Comparison of ENCODE assay signal across 9 mouse cellular contexts in genomic region chr19:38042261-38042722, GRCm38 (mm10). TPM values are rescaled to one million over a fixed set of nuclear protein-coding genes. Genes with fewer than 3 reads are reported as not detected.
DNase-seq lines count a peak whose midpoint lies in the region; ATAC-seq and TF ChIP-seq lines count a peak whose summit lies in the region.
"Had no signal": no experiment of that assay in that cellular context is flagged by ENCODE, and none has a peak within 500 bp of the region (broad histone marks: within the 10 kb centered on the region; RNA-seq: fewer than 3 reads in every experiment).

No protein-coding gene starts in this region.

- TF ChIP-seq POLR2A in small intestine, adult 2 months (IDR thresholded peaks at IDR 0.05; ENCODE audit: low read depth, low read length) = no peak

- 2% methylated on average over 5 of the region's 5 CpGs for WGBS in heart, postnatal 0 days
- WGBS in small intestine, adult 2 months = 3% methylated on average over 5 of the region's 5 CpGs

- TF ChIP-seq CTCF in heart, postnatal 0 days (IDR thresholded peaks at IDR 0.05; ENCODE audit: low read depth) = no peak
- TF ChIP-seq CTCF in small intestine, adult 2 months (IDR thresholded peaks at IDR 0.05; ENCODE audit: extremely low read depth, insufficient read length, insufficient replicate concordance, low read depth, low read length) = no peak

- ATAC-seq in common myeloid progenitor, adult 5-6 weeks (replicated peaks; ENCODE audit: low read depth, poor library complexity, severe bottlenecking) = peak; percentile 67
- ATAC-seq in heart, postnatal 0 days (ENCODE audit: insufficient read depth, low read depth) = peak; percentile 29; the same call in 1 of the 2 replicates
- no peak for ATAC-seq in frontal cortex, adult (ENCODE audit: low TSS enrichment)

- H3K27ac ChIP-seq in heart, postnatal 0 days (ENCODE audit: low read depth) = peak overlapping the region; percentile 54
- H3K27ac ChIP-seq in small intestine, adult 2 months (ENCODE audit: insufficient read depth, low read depth, low read length) = peak overlapping the region; percentile 24

- peak overlapping the region; percentile 78 for H3K4me2 ChIP-seq in heart, postnatal 0 days (ENCODE audit: low read depth, low read length)

- TF ChIP-seq EP300 in heart, postnatal 0 days (IDR thresholded peaks at IDR 0.05; ENCODE audit: low read depth) = no peak

- peak; percentile 24 for DNase-seq in gastrocnemius, postnatal 10 days
- DNase-seq in gastrocnemius, adult 18-20 months (ENCODE audit: low spot score) = no peak
- no peak for DNase-seq in heart, postnatal 0 days (ENCODE audit: low spot score)
- DNase-seq in kidney, postnatal 36 days = peak; percentile 52 to 63
- no peak for DNase-seq in layer of hippocampus, adult 18-20 months (ENCODE audit: low spot score in 2 of 2)

- peak overlapping the region; percentile 41; the same call in 1 of the 2 replicates for H3K9ac ChIP-seq in heart, postnatal 0 days (replicated peaks; ENCODE audit: low read depth, low read length)

- H3K36me3 ChIP-seq in heart, postnatal 0 days (replicated peaks; ENCODE audit: control insufficient read depth, insufficient read depth, low read length) = no peaks in the 10 kb centered on the region
- no peaks in the 10 kb centered on the region for H3K36me3 ChIP-seq in small intestine, adult 2 months (ENCODE audit: control insufficient read depth, insufficient read depth, low read length)

- no peaks in the 10 kb centered on the region for H3K9me3 ChIP-seq in heart, postnatal 0 days (replicated peaks; ENCODE audit: control insufficient read depth, low read length)

- H3K4me1 ChIP-seq in heart, postnatal 0 days (ENCODE audit: control insufficient read depth, insufficient read depth) = peaks cover 3% of the 10 kb centered on the region; the same call in 1 of the 2 replicates
- H3K4me1 ChIP-seq in small intestine, adult 2 months (ENCODE audit: control insufficient read depth, insufficient read depth, insufficient read length, low read length) = peaks cover 8% of the 10 kb centered on the region; the same call in 1 of the 2 replicates

- H3K27me3 ChIP-seq in heart, postnatal 0 days (ENCODE audit: control insufficient read depth, insufficient read depth, low read length) = peaks cover 3% of the 10 kb centered on the region; the same call in 1 of the 2 replicates
- H3K27me3 ChIP-seq in small intestine, adult 2 months (ENCODE audit: control insufficient read depth, insufficient read depth, low read length) = peaks cover 7% of the 10 kb centered on the region; the same call in 1 of the 2 replicates

- peak overlapping the region; percentile 51 for H3K4me3 ChIP-seq in heart, postnatal 0 days (ENCODE audit: low read depth, low read length)
- H3K4me3 ChIP-seq in small intestine, adult 2 months (ENCODE audit: low read depth, low read length) = peak overlapping the region; percentile 51

RNA-seq across cellular contexts. Expression of gene Myof, which starts 1.1 kb away (rescaled TPM):
- 10 to 100 TPM in 1 of 2 experiments, 1 to 10 TPM in 1; 8.0 to 14.2 TPM for total RNA-seq in gastrocnemius, postnatal 10 days (2021)
- total RNA-seq in gastrocnemius, adult 18-20 months (2021) = 1 to 10 TPM; 4.1 to 5.3 TPM
- total RNA-seq in common myeloid progenitor, adult 5-6 weeks (2017) = 4.0 and 5.3 TPM in 2 replicates
- 9.5 and 13.3 TPM in 2 replicates for total RNA-seq in heart, postnatal 0 days (2014; rRNA removed; ENCODE audit: low replicate concordance)
- polyA plus RNA-seq in heart, postnatal 0 days (2015; fragmentation: Nextera tagmentation; extraction: Ambion mirVana) = 2.8 and 3.0 TPM in 2 replicates
- 4.8 and 4.9 TPM in 2 replicates for polyA plus RNA-seq in small intestine, adult 2 months (2012; rRNA removed)
- total RNA-seq in layer of hippocampus, adult 18-20 months (2021) = 1 to 10 TPM; 3.3 to 4.3 TPM

RNA-seq across cellular contexts. Expression of gene Cep55, which starts 12.5 kb away (rescaled TPM):
- total RNA-seq in gastrocnemius, postnatal 10 days (2021) = 1 to 10 TPM; 3.7 to 4.5 TPM
- total RNA-seq in gastrocnemius, adult 18-20 months (2021) = not detected
- 42.0 and 48.3 TPM in 2 replicates for total RNA-seq in common myeloid progenitor, adult 5-6 weeks (2017)
- total RNA-seq in heart, postnatal 0 days (2014; rRNA removed; ENCODE audit: low replicate concordance) = 19.1 and 21.7 TPM in 2 replicates
- polyA plus RNA-seq in heart, postnatal 0 days (2015; fragmentation: Nextera tagmentation; extraction: Ambion mirVana) = 9.2 and 9.5 TPM in 2 replicates
- 0.56 and 0.84 TPM in 2 replicates for polyA plus RNA-seq in small intestine, adult 2 months (2012; rRNA removed)
- under 1 TPM; 0.28 to 0.32 TPM for total RNA-seq in layer of hippocampus, adult 18-20 months (2021)

RNA-seq across cellular contexts. Expression of gene Ffar4, which starts 54.6 kb away (rescaled TPM):
- under 1 TPM in 1 of 2 experiments, not detected in 1; 0.18 TPM for total RNA-seq in gastrocnemius, postnatal 10 days (2021)
- total RNA-seq in gastrocnemius, adult 18-20 months (2021) = not detected
- total RNA-seq in common myeloid progenitor, adult 5-6 weeks (2017) = 0.23 and 1.2 TPM in 2 replicates
- 0.12 TPM in 1 of 2 replicates, not detected in the other for total RNA-seq in heart, postnatal 0 days (2014; rRNA removed; ENCODE audit: low replicate concordance)
- 0.33 TPM in 1 of 2 replicates, not detected in the other for polyA plus RNA-seq in heart, postnatal 0 days (2015; fragmentation: Nextera tagmentation; extraction: Ambion mirVana)
- polyA plus RNA-seq in small intestine, adult 2 months (2012; rRNA removed) = 5.5 and 7.1 TPM in 2 replicates
- not detected for total RNA-seq in layer of hippocampus, adult 18-20 months (2021)
- total RNA-seq: MEL had no signal

Comparison
In these comparisons a context has a peak if more than half of its experiments do, and no peak if none do; other contexts are left out.
1. DNase-seq: peak in gastrocnemius, postnatal 10 days (single experiment) and kidney, postnatal 36 days (2 of 2); none in gastrocnemius, adult 18-20 months (single experiment), heart, postnatal 0 days (single experiment) and layer of hippocampus, adult 18-20 months (0 of 2).